Mouse (Mus musculus) ES-Bruce4 (cell line): Measurements from ENCODE around the gene Lpp.

ENCODE experiments used
- CTCF ChIP-seq: IDR thresholded peaks from one replicate; pipeline ENCODE4 v1.8.1; 2011; ENCODE audit warnings: low read depth, low read length
- POLR2A ChIP-seq: IDR thresholded peaks from one replicate; pipeline ENCODE4 v1.8.1; 2011; ENCODE audit warnings: low read length; ENCODE audit not compliant: insufficient read depth

GRCm38 (mm10) chr16:24513228-24513627 lies 119.9 kb downstream of the Lpp start:
- TF ChIP-seq CTCF (no peak), POLR2A (no peak)
